Mouse (Mus musculus) MN1 (cell line): ENCODE measurements around the gene Ccdc74a.
"Not testable (repeated sequence)": the region's sequence is repeated elsewhere in the genome, so short reads cannot be mapped to it uniquely, and the experiment has no call there.

Experiments used
- DNase-seq: peaks from one replicate; pipeline ENCODE4 v3.0.0-alpha.2; 2016; ENCODE audit warnings: low spot score

Ccdc74a gene

GRCm38 (mm10) chr16:17646310-17647114 lies at the start of gene Ccdc74a:
TSS of gene Ccdc74a (plus strand) at chr16:17646470.
- DNase-seq: peak; percentile 86

GRCm38 (mm10) chr16:17600944-17601562 lies 45.2 kb upstream of the Ccdc74a start:
- no peak for DNase-seq

- DNase-seq: no peak
These were observed 41.3 kb upstream of the Ccdc74a start for GRCm38 (mm10) chr16:17604941-17605340.

- no peak for DNase-seq
These were observed 40.6 kb upstream of the Ccdc74a start for GRCm38 (mm10) chr16:17605684-17606083.

- no peak for DNase-seq
These were observed 34.9 kb upstream of the Ccdc74a start for GRCm38 (mm10) chr16:17611383-17611782.

- not testable (repeated sequence) for DNase-seq
These were observed 31.5 kb upstream of the Ccdc74a start for GRCm38 (mm10) chr16:17614740-17615139.

GRCm38 (mm10) chr16:17616212-17616611 lies 30.1 kb upstream of the Ccdc74a start:
- no peak for DNase-seq

GRCm38 (mm10) chr16:17617922-17618565 lies 28.2 kb upstream of the Ccdc74a start:
- peak; percentile 76 for DNase-seq

GRCm38 (mm10) chr16:17619198-17620105 lies 26.8 kb upstream of the Ccdc74a start, which contains the start of gene Smpd4:
TSS of gene Smpd4 (plus strand) at chr16:17619354.
- peak; percentile 93 for DNase-seq

GRCm38 (mm10) chr16:17621936-17622335 lies 24.3 kb upstream of the Ccdc74a start:
- DNase-seq: no peak

- peak; percentile 75 for DNase-seq
These were observed 20.6 kb upstream of the Ccdc74a start for GRCm38 (mm10) chr16:17625488-17626268.

GRCm38 (mm10) chr16:17626269-17626555 lies 20.1 kb upstream of the Ccdc74a start:
- no peak for DNase-seq

GRCm38 (mm10) chr16:17632580-17632979 lies 13.7 kb upstream of the Ccdc74a start:
- no peak for DNase-seq

- DNase-seq: no peak
These were observed 12.6 kb upstream of the Ccdc74a start for GRCm38 (mm10) chr16:17633481-17634181.

- DNase-seq: peak; percentile 36
These were observed 9.4 kb upstream of the Ccdc74a start for GRCm38 (mm10) chr16:17636904-17637303.

GRCm38 (mm10) chr16:17637610-17638009 lies 8.7 kb upstream of the Ccdc74a start:
- DNase-seq: no peak

- no peak for DNase-seq
These were observed 8.1 kb upstream of the Ccdc74a start for GRCm38 (mm10) chr16:17638036-17638628.

GRCm38 (mm10) chr16:17639081-17639480 lies 7.2 kb upstream of the Ccdc74a start:
- no peak for DNase-seq

GRCm38 (mm10) chr16:17639951-17640350 lies 6.3 kb upstream of the Ccdc74a start:
- no peak for DNase-seq

GRCm38 (mm10) chr16:17640706-17641105 lies 5.6 kb upstream of the Ccdc74a start:
- no peak for DNase-seq
